Mouse (Mus musculus) adrenal gland, adult 10 weeks (tissue): Measurements from ENCODE around the gene Ppp2r3c. TPM values are rescaled to one million over a fixed set of nuclear protein-coding genes. Genes with fewer than 3 reads are reported as not detected.

ENCODE experiments used
- polyA plus RNA-seq: library from polyadenylated mRNA; stranded (reverse); fragments of 350-450 nt; fragmentation: Illumina TruSeq; extraction: RNeasy Lipid Tissue Mini Kit (QIAGEN cat#74804); gene quantifications from one replicate; pipeline ENCODE4 v1.2.3, GENCODE M21; 2014; ENCODE audit warnings: low read depth, low replicate concordance

The Ppp2r3c gene
- polyA plus RNA-seq, result 40.1 TPM

DNA sequence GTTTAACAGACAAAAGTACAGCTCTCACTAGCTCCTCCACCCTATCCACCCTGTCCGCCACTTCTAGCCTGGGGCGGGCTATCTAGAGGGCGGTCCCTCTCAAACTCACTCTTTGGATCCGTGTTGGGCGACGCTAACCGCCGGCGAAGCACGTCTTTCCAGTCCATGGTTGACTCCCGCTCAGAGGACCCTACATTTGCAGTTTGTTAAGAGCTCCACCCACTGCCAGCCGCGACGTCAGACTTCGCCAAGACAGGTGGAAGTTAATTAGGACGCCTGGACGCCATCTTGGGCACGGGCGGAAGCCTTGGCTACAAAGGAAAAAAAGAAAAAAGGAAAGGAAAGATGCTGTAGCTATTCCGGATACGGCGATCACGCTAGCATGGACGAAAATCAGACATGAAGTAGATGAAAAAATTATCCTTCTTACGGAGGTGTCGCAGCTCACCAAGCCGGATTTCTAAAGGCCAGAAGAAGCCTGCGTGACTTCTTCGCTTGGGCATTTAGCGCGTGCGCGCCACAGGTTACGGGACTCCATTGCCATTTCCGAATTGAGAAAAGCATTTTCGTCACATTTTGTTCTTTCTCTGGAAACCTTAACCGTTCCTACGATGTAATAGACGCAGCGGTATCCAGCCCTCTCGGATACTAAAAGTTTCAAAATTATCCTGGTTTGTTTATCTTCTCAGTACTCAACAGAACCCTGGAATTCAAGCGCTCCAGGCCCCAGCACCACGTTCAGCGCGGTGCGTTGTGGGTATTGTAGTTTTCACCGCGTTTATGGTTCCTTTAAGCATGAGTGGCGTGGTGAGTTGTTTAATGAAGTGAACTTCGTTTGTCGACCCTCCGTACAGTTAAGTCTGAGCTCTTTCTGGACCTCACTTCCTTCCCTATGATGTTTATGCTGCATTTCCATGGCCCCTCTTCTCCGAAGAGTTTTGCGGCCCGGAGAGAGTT is at the start of gene Ppp2r3c:
Ppp2r3c (minus strand) TSS at position 514 of the 957 bp plus-strand sequence.

DNA sequence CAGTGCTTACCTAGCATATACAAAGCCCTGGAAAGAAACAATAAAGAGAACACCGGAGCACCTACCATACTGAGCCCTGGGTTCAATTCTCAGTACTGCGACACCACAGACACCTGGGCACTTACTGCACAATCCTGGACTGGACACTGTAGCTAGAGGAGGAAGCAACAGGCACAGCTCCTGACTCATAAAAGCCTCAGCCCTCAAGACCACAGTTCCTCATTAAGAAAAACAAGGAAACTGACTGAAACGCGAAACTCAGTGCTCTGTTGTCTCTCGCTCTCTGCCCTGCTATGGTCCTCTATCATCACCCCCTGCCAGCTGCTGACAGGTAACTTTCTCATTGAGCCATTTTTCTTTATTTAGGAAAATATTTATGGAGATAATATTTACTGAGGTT is 3.5 kb downstream of the Ppp2r3c start, which contains the start of gene 1110008L16Rik:
1110008L16Rik (plus strand) TSS at position 242 of the 400 bp plus-strand sequence.

DNA sequence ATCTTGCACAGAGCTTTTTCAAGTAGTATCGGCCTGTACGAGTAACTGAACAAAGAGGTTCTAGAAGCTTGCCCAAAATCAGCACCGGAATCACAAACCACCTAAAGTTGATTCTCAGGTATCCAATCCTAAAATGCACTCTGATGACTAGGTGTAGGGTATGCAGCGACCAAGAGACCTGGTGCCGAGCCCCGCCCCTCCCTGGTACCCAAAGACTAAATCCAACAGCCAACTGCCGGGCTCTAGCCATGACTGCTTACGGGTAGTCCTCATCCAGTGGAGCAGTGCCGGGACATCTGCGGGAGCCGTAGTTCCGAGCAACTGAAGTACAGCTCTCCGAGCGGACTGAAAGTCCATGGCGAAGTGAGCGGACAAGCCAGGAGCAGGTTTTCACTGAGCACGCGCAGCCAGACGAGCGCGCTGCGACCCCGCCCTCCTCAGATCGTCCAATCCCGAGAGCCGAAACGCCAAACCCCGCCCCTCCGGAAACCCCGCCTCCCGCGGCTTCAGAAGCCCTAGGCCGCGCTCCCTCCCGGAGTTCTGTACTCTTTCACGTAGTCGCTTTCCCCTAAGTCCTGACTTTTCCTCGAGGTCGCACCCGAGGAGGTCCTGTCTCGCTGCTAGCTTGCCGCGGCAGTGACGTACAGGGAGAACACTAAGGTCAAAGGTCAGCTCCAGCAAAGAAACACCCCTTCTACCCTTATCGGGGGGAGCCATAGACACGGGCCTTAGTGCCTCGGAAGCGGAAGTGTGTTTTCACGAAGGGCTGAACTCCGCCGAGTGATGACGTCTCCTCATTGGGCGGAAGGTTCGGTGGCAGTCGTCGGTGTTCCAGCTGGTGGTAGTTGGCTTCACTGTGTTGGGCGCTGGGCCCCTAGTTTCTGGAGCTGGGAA is 72.9 kb downstream of the Ppp2r3c start, which contains the start of gene Srp54c:
Srp54c (plus strand) TSS at position 543 of the 894 bp plus-strand sequence.

Other genes starting within 250 kb of the Ppp2r3c start
- gene 2700097O09Rik, start 222.9 kb downstream of the Ppp2r3c start, polyA plus RNA-seq, result 20.8 TPM
- gene Srp54a, start 222.7 kb downstream of the Ppp2r3c start, polyA plus RNA-seq, result 1,646 TPM
- gene Fam177a, start 178.5 kb downstream of the Ppp2r3c start, polyA plus RNA-seq, result not detected
- 13.2 TPM for gene Srp54b, start 147.9 kb downstream of the Ppp2r3c start, polyA plus RNA-seq
- 36.3 TPM for gene 1700047I17Rik2, start 103.4 kb downstream of the Ppp2r3c start, polyA plus RNA-seq
- gene Srp54c, start 72.8 kb downstream of the Ppp2r3c start, polyA plus RNA-seq, result 466 TPM
- 39.3 TPM for gene 1110008L16Rik, start 3.4 kb downstream of the Ppp2r3c start, polyA plus RNA-seq
- gene Psma6, start 81.2 kb upstream of the Ppp2r3c start, polyA plus RNA-seq, result 381 TPM
- gene Nfkbia, start 189.6 kb upstream of the Ppp2r3c start, polyA plus RNA-seq, result 41.1 TPM